Mouse (Mus musculus) stomach, postnatal 0 days (tissue): ENCODE measurements around the gene Nr2c1. TPM values are rescaled to one million over a fixed set of nuclear protein-coding genes. Genes with fewer than 3 reads are reported as not detected.

Experiments used
- ATAC-seq: fragments of 200-750 bp; cut with Nextera tagmentation; 2 replicates; pipeline ENCODE4 v1.8.0; 2017; ENCODE audit not compliant: low FRiP score, low TSS enrichment
- DNase-seq: peaks from one replicate; pipeline ENCODE4 v3.0.0-alpha.2; 2016; ENCODE audit warnings: low spot score
- H3K27ac ChIP-seq: fragments of 300-500 bp; sonication (generic); replicated peaks from 2 replicates; pipeline ENCODE4 v1.5.1; 2014; ENCODE audit warnings: mild to moderate bottlenecking, control low read depth
- H3K27me3 ChIP-seq: fragments of 300-500 bp; sonication (generic); 2 replicates; pipeline ENCODE4 v1.6.1; 2014; ENCODE audit warnings: low read length; ENCODE audit not compliant: control insufficient read depth, insufficient read depth
- H3K36me3 ChIP-seq: fragments of 300-500 bp; sonication (generic); 2 replicates; pipeline ENCODE4 v1.6.1; 2014; ENCODE audit warnings: low read length, mixed read lengths; ENCODE audit not compliant: control insufficient read depth, insufficient read depth
- H3K4me1 ChIP-seq: fragments of 300-500 bp; sonication (generic); replicated peaks from 2 replicates; pipeline ENCODE4 v1.6.1; 2014; ENCODE audit warnings: antibody characterized with exemption; ENCODE audit not compliant: control insufficient read depth, insufficient read depth
- H3K4me2 ChIP-seq: fragments of 300-500 bp; sonication (generic); replicated peaks from 2 replicates; pipeline ENCODE4 v1.6.1; 2014; ENCODE audit warnings: low read depth, mild to moderate bottlenecking, control low read depth, moderate library complexity
- H3K4me3 ChIP-seq: fragments of 300-500 bp; sonication (generic); 2 replicates; pipeline ENCODE4 v1.5.1; 2014; ENCODE audit warnings: low read depth, low read length, control low read depth
- H3K9ac ChIP-seq: fragments of 300-500 bp; sonication (generic); 2 replicates; pipeline ENCODE4 v1.6.1; 2014; ENCODE audit warnings: mild to moderate bottlenecking, low read length, control low read depth, mixed read lengths
- H3K9me3 ChIP-seq: fragments of 300-500 bp; sonication (generic); 2 replicates; pipeline ENCODE4 v1.6.1; 2016; ENCODE audit warnings: low read length; ENCODE audit not compliant: control insufficient read depth
- CTCF ChIP-seq: IDR thresholded peaks from 2 replicates; pipeline ENCODE4 v1.5.1; 2016; ENCODE audit warnings: antibody characterized with exemption, low read depth, mild to moderate bottlenecking, moderate library complexity
- EP300 ChIP-seq: optimal IDR thresholded peaks from 2 replicates; pipeline ENCODE3; 2016; ENCODE audit warnings: antibody characterized with exemption
- WGBS: fragments of 180-500 bp; shearing (Covaris S2); extraction: QIAGEN DNeasy Blood & Tissue Kit; methylation state at CpG from one replicate; pipeline ENCODE4 v1.1.7; 2014; 5-methylcytosine and 5-hydroxymethylcytosine counted together
- polyA plus RNA-seq: library from polyadenylated mRNA; unstranded; fragments of >200 nt; fragmentation: Nextera tagmentation; extraction: Ambion mirVana; gene quantifications from 2 replicates; pipeline ENCODE4 v1.2.1, GENCODE M21; 2015

The Nr2c1 gene
- polyA plus RNA-seq, 1 experiment from 2014 or later: 4.0 TPM

DNA sequence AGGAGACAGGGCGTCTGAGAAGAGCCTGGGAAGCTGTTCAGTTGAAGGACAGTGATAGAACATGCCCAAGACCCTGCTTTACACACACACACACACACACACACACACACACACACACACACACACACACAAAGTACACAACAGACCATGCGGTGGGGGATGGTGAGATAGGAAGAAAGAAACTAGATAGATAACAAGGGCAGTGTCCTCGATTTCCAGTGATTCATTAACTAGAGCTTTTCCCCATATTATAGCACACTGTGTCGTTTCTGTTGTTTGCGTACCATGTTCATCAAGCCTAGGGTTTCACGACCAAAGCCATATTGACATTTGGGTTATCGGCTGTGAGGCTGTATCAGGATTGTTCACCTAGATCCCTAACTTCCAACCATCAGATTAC is 28.8 kb upstream of the Nr2c1 start:
- TF ChIP-seq EP300: no peak
- TF ChIP-seq CTCF: no peak
- Histone ChIP-seq H3K4me1 (no peaks in the 10 kb centered on the region), H3K27me3 (no peaks in the 10 kb centered on the region), H3K4me3 (no peak overlapping the region), H3K27ac (no peak overlapping the region), H3K9me3 (no peaks in the 10 kb centered on the region), H3K4me2 (no peak overlapping the region), H3K9ac (no peak overlapping the region), H3K36me3 (no peaks in the 10 kb centered on the region; the same call in 1 of the 2 replicates)
- ATAC-seq: no peak
- no peak for DNase-seq
- 79% methylated on average over 7 of the region's 7 CpGs for WGBS

DNA sequence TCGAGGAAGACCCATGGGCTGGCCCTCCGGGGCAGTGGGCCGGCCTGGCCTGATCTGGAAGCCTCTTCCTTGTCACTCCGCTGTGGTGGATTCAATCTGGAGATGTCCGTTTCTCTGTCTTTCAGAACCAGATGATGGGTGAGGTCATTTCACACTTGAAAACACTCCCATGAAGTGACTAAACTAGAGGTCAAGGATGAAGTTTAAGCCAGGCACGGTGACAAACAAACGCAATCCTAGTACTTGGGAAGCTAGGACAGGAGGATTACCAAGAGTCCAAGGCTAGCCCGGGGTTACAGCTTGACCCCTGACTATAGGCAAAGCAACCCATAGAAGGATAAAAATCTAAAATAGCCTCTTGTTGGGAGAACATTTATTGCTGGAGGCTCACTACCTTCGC is 27.1 kb upstream of the Nr2c1 start:
- Histone ChIP-seq H3K27me3 (no peaks in the 10 kb centered on the region), H3K9ac (no peak overlapping the region), H3K9me3 (no peaks in the 10 kb centered on the region), H3K4me1 (no peaks in the 10 kb centered on the region), H3K4me3 (no peak overlapping the region), H3K27ac (no peak overlapping the region), H3K36me3 (no peaks in the 10 kb centered on the region; the same call in 1 of the 2 replicates), H3K4me2 (no peak overlapping the region)
- no peak for DNase-seq
- WGBS: 85% methylated on average over 9 of the region's 9 CpGs
- no peak for ATAC-seq
- TF ChIP-seq EP300 (no peak), CTCF (no peak)

GRCm38 (mm10) chr10:94122595-94122994 is 25.2 kb upstream of the Nr2c1 start:
- 87% methylated on average over 7 of the region's 7 CpGs for WGBS
- no peak overlapping the region for H3K9ac ChIP-seq
- H3K27ac ChIP-seq: no peak overlapping the region

DNA sequence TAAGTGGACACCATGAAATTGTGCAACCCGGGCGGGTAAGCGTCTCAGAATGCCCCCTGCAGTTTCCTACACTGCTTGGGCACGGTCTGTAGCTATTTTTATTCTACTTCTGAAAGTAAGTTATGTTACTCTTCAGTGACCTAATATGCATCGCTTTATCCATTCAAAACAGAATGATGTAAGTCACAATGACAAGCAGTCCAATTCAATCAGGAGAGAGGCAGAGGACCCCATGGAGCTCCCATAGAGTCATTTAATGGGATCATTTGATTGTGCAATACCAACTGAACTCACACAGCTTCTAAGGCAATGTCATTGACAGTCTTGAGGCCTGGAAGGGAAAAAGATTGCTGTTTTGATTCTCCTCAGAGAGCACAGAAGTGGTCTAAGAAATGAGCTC is 24.2 kb upstream of the Nr2c1 start:
- no peaks in the 10 kb centered on the region; the same call in 1 of the 2 replicates for H3K36me3 ChIP-seq
- H3K27me3 ChIP-seq: no peaks in the 10 kb centered on the region
- no peak overlapping the region for H3K4me3 ChIP-seq
- H3K4me1 ChIP-seq: no peaks in the 10 kb centered on the region
- no peak overlapping the region for H3K9ac ChIP-seq
- H3K9me3 ChIP-seq: no peaks in the 10 kb centered on the region
- no peak overlapping the region for H3K27ac ChIP-seq
- ATAC-seq (no peak), DNase-seq (no peak)
- TF ChIP-seq CTCF (no peak), EP300 (no peak)
- no peak overlapping the region for H3K4me2 ChIP-seq
- 92% methylated on average over 5 of the region's 5 CpGs for WGBS

More at GRCm38 (mm10) chr10:94122595-94122994, 25.2 kb upstream of the Nr2c1 start:
- H3K4me2 ChIP-seq: no peak overlapping the region
- no peak overlapping the region for H3K4me3 ChIP-seq
- H3K36me3 ChIP-seq: no peaks in the 10 kb centered on the region; the same call in 1 of the 2 replicates
- no peaks in the 10 kb centered on the region for H3K27me3 ChIP-seq
- ATAC-seq (no peak), DNase-seq (no peak)
- H3K4me1 ChIP-seq: no peaks in the 10 kb centered on the region
- TF ChIP-seq EP300 (no peak), CTCF (no peak)
- no peaks in the 10 kb centered on the region for H3K9me3 ChIP-seq

DNA sequence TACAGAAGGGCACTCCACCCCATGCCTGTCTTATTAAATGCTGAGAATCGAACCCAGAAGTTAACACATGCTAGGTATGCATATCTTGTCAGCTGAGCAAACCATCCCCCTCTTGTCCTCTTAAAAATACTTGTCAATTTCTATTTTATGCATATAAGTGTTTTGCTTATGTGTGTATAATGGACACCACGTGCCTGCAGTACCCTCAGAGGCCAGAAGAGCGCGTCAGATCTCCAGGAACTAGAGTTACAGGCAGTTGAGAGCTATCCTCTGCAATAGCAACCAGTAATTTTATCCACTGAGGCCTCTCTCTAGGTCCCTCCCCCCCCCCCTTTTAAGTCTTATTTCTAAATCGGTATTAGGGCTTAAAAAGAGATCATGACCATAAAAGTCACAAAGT is 23.4 kb upstream of the Nr2c1 start:
- ATAC-seq: no peak
- Histone ChIP-seq H3K4me3 (no peak overlapping the region), H3K4me1 (no peaks in the 10 kb centered on the region), H3K36me3 (no peaks in the 10 kb centered on the region; the same call in 1 of the 2 replicates), H3K27ac (no peak overlapping the region), H3K9ac (no peak overlapping the region), H3K4me2 (no peak overlapping the region), H3K9me3 (no peaks in the 10 kb centered on the region), H3K27me3 (no peaks in the 10 kb centered on the region)
- 80% methylated on average over 5 of the region's 5 CpGs for WGBS
- DNase-seq: peak; percentile 36
- TF ChIP-seq CTCF: peak; percentile 67
- TF ChIP-seq EP300: no peak

DNA sequence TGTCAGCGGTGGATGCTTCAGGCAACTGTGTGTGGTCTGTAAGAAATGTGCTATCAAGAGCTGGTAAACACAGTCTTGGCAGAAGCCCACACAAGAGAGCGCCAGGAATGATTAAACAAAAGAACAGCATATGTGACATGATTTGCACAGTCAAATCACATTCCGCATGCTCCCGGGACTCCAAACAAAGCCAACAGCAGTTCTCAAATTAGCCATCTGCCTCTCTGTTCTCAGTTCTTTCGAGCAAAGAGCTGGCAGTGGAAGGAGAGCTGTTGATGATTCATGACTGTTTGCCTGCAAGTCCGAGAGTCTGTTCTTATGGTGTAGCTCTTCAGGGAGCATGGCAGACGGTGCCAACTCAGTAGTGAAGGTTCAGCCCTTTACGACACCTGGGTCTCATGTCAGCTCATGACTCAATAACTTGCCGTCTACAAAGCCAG is 18.1 kb upstream of the Nr2c1 start:
- no peak overlapping the region for H3K9ac ChIP-seq
- H3K9me3 ChIP-seq: no peaks in the 10 kb centered on the region
- no peaks in the 10 kb centered on the region for H3K4me1 ChIP-seq
- 11% methylated on average over 9 of the region's 9 CpGs for WGBS
- H3K36me3 ChIP-seq: no peaks in the 10 kb centered on the region
- H3K4me3 ChIP-seq: no peak overlapping the region
- H3K27ac ChIP-seq: peak overlapping the region; percentile 14; the same call in 1 of the 2 replicates
- ATAC-seq: peak; percentile 62
- DNase-seq: peak; percentile 50
- TF ChIP-seq EP300: no peak
- TF ChIP-seq CTCF: no peak; the same call in 1 of the 2 replicates
- H3K4me2 ChIP-seq: no peak overlapping the region
- no peaks in the 10 kb centered on the region for H3K27me3 ChIP-seq
